Mouse (Mus musculus) forebrain, embryonic 11.5 days (tissue): ENCODE results near the gene Larp6. TPM values are rescaled to one million over a fixed set of nuclear protein-coding genes. Genes with fewer than 3 reads are reported as not detected.

Experiments used
- ATAC-seq: fragments of 200-750 bp; cut with Nextera tagmentation; replicated peaks from 2 replicates; pipeline ENCODE4 v1.8.0; 2017; ENCODE audit warnings: moderate TSS enrichment; ENCODE audit not compliant: low FRiP score
- DNase-seq: peaks from one replicate; pipeline ENCODE4 v3.0.0-alpha.2; 2017; ENCODE audit warnings: low spot score
- H3K27ac ChIP-seq: fragments of 300-500 bp; sonication (generic); 2 replicates; pipeline ENCODE4 v1.5.1; 2014; ENCODE audit warnings: low read depth, low read length
- H3K27me3 ChIP-seq: fragments of 300-500 bp; sonication (generic); 2 replicates; pipeline ENCODE4 v1.6.1; 2014; ENCODE audit warnings: mild to moderate bottlenecking, low read length, mixed read lengths; ENCODE audit not compliant: control insufficient read depth, insufficient read depth
- H3K36me3 ChIP-seq: fragments of 300-500 bp; sonication (generic); 2 replicates; pipeline ENCODE4 v1.6.1; 2014; ENCODE audit warnings: mild to moderate bottlenecking, low read length, moderate library complexity, mixed read lengths; ENCODE audit not compliant: control insufficient read depth, insufficient read depth
- H3K4me1 ChIP-seq: fragments of 300-500 bp; sonication (generic); replicated peaks from 2 replicates; pipeline ENCODE4 v1.6.1; 2014; ENCODE audit warnings: low read length, mixed read lengths; ENCODE audit not compliant: control insufficient read depth, insufficient read depth
- H3K4me2 ChIP-seq: fragments of 300-500 bp; sonication (generic); 2 replicates; pipeline ENCODE4 v1.6.1; 2014; ENCODE audit warnings: low read depth, mild to moderate bottlenecking, low read length, moderate library complexity, mixed read lengths; ENCODE audit not compliant: severe bottlenecking
- H3K4me3 ChIP-seq: fragments of 300-500 bp; sonication (generic); 2 replicates; pipeline ENCODE4 v1.5.1; 2014; ENCODE audit warnings: low read depth, low read length
- H3K9ac ChIP-seq: fragments of 300-500 bp; sonication (generic); 2 replicates; pipeline ENCODE4 v1.6.1; 2014; ENCODE audit warnings: low read length
- H3K9me3 ChIP-seq: fragments of 300-500 bp; sonication (generic); 2 replicates; pipeline ENCODE4 v1.6.1; 2016; ENCODE audit warnings: low read length, mixed read lengths; ENCODE audit not compliant: control insufficient read depth
- WGBS: fragments of 180-500 bp; shearing (Covaris S2); extraction: QIAGEN DNeasy Blood & Tissue Kit; methylation state at CpG from one replicate; pipeline ENCODE4 v1.1.7; 2014; 5-methylcytosine and 5-hydroxymethylcytosine counted together
- polyA plus RNA-seq: library from polyadenylated mRNA; unstranded; fragments of >200 nt; fragmentation: Nextera tagmentation; extraction: Ambion mirVana; gene quantifications from 2 replicates; pipeline ENCODE4 v1.2.1, GENCODE M21; 2014

Gene Larp6
- polyA plus RNA-seq, 1 experiment from 2014 or later = 1.4 TPM

DNA sequence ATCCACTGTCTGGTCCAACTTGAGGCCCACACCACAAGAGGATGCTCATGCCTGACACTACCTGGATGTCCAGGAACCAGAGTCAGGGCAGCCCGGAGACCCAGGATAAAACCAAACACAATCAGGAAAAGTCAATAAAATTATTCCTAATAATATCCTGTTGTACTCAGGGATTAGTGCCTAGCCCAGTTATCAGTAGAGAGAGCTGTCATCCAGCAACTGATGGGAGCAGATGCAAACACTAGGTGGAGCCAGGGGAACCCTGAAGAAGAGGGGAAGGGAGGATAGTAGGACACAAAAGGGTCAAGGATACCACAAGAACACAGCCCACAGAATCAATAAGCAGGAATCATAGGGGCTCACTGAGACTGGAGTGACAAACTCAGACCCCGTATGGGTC, 5.2 kb upstream of the Larp6 start:
- WGBS = 97% methylated on average over 2 of the region's 2 CpGs
- H3K27ac ChIP-seq = no peak overlapping the region
- DNase-seq = no peak
- H3K4me2 ChIP-seq = no peak overlapping the region
- H3K36me3 ChIP-seq = no peaks in the 10 kb centered on the region
- no peak overlapping the region for H3K9ac ChIP-seq
- H3K27me3 ChIP-seq = peaks cover 3% of the 10 kb centered on the region; the same call in 1 of the 2 replicates
- no peak for ATAC-seq
- no peak overlapping the region for H3K4me3 ChIP-seq
- H3K9me3 ChIP-seq = no peaks in the 10 kb centered on the region
- H3K4me1 ChIP-seq = no peaks in the 10 kb centered on the region; the same call in 1 of the 2 replicates

DNA sequence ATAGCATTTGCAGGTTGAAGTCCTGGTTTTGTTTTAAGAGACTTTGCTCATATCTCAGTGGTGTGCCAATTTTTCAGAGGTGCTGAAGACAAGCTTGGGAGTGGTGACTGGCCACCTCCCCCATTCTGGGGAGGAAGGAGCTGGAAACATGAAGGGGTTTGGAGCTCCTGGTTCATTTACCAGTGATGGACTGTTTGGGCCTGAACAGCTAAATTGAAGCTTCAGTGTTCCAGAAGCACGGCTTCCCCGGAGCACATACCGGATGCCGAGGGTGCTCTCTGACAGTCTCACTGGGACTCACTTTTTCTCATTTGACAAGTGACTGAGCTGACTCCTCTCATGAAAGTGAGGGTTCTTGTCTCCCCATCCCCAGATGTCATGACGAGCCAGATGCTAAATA, 4.2 kb upstream of the Larp6 start:
- H3K27me3 ChIP-seq = peaks cover 5% of the 10 kb centered on the region; the same call in 1 of the 2 replicates
- no peak overlapping the region for H3K4me2 ChIP-seq
- H3K9ac ChIP-seq = no peak overlapping the region
- ATAC-seq = no peak
- H3K4me3 ChIP-seq = no peak overlapping the region
- H3K9me3 ChIP-seq = no peaks in the 10 kb centered on the region
- 91% methylated on average over 5 of the region's 5 CpGs for whole genome bisulfite sequencing
- no peaks in the 10 kb centered on the region for H3K36me3 ChIP-seq
- DNase-seq = no peak
- H3K4me1 ChIP-seq = peaks cover 3% of the 10 kb centered on the region; the same call in 1 of the 2 replicates
- no peak overlapping the region for H3K27ac ChIP-seq

DNA sequence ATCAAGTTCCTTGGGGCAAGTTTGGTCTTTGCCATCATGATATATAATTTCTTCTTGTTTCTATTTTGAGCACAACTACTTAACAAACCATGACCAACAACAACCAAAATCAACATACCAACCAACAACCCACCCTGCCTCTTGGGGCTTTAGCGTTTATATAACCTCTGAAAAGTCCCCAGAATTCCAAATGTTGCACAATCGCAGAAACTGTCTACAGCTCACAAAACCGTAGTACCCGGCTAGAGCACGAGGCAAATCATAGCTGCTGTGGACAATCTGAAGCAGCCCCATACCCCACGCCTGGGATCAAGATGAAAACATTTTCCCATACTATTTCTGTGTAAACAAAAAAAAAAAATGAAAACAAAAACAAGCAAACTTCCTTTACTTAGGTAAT, 3.1 kb upstream of the Larp6 start:
- no peaks in the 10 kb centered on the region for H3K36me3 ChIP-seq
- no peak for ATAC-seq
- peaks cover 8% of the 10 kb centered on the region; the same call in 1 of the 2 replicates for H3K27me3 ChIP-seq
- 86% methylated on average over 6 of the region's 6 CpGs for WGBS
- H3K4me1 ChIP-seq = peaks cover 4% of the 10 kb centered on the region; the same call in 1 of the 2 replicates
- no peak overlapping the region for H3K9ac ChIP-seq
- H3K9me3 ChIP-seq = no peaks in the 10 kb centered on the region
- H3K27ac ChIP-seq = no peak overlapping the region
- no peak for DNase-seq
- H3K4me2 ChIP-seq = no peak overlapping the region
- no peak overlapping the region for H3K4me3 ChIP-seq

DNA sequence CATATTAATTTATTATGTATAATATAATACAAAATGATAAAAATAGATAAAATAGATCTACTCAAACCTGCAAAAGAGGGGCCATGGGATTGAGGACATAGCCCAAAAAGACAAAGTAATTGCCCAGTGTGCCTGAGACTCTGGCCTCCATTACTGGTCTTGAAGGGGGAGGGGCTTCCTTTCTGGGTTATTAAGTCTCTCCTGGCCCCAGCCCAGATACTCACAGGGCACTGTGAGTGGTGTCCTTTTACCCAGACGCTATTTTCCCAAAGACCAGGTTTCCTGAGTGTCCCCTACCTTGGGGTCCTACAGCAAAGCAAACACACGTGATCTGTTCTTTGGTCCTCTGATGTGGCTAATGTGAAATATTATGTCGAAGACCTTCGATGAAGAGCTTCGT, 778 bp upstream of the Larp6 start:
- 85% methylated on average over 5 of the region's 5 CpGs for WGBS
- Histone ChIP-seq H3K4me2 (no peak overlapping the region), H3K4me1 (peaks cover 4% of the 10 kb centered on the region; the same call in 1 of the 2 replicates), H3K27me3 (peaks cover 8% of the 10 kb centered on the region; the same call in 1 of the 2 replicates), H3K9me3 (no peaks in the 10 kb centered on the region), H3K4me3 (no peak overlapping the region), H3K9ac (no peak overlapping the region), H3K36me3 (no peaks in the 10 kb centered on the region), H3K27ac (no peak overlapping the region)
- DNase-seq = no peak
- no peak for ATAC-seq

DNA sequence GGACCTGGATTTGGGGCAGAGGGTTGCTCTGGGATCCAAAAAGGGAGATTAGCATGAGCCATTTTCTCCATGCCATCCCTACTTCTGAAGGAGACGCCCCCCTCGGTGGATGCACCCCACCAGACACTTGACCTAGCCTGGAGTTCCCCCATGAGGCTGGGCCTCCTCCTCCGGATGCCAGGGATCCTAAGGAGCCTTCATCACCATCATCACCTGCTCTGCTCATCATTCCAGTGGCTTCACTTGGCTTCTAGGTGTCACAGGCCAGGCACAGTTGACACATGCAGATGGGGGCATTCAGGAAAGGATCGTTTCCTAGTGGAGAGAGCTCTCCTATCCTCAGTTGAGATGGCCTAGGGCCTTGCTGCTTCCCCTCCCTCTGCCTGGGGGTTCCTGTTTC, 827 bp downstream of the Larp6 start:
- no peak overlapping the region for H3K27ac ChIP-seq
- no peaks in the 10 kb centered on the region for H3K9me3 ChIP-seq

DNA sequence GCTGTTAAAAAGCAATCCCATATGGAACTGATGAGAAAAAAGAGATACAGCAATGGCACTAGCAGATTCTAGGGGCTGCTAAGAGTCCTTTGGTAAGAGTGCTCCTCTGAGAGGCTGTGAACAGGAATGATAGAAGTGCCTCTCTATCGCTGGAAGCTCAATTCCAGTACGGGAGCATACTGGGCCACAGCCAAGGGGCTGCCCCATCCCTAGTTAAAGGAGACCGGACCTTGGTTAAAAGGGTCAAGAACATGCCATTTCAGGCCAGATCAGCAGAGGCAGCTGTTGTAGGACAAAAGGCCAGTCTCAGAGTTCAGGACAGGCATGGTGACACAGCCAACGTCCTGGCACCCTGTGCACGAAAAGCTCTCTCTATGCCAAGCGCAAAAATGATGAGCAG, 1.4 kb downstream of the Larp6 start:
- Histone ChIP-seq H3K27me3 (peaks cover 8% of the 10 kb centered on the region; the same call in 1 of the 2 replicates), H3K27ac (no peak overlapping the region), H3K4me1 (peaks cover 4% of the 10 kb centered on the region; the same call in 1 of the 2 replicates), H3K36me3 (no peaks in the 10 kb centered on the region), H3K4me2 (no peak overlapping the region), H3K9me3 (no peaks in the 10 kb centered on the region), H3K9ac (no peak overlapping the region), H3K4me3 (no peak overlapping the region)
- no peak for ATAC-seq
- DNase-seq = no peak
- WGBS = 85% methylated on average over 6 of the region's 6 CpGs

More for the DNA sequence above, 827 bp downstream of the Larp6 start:
- peak overlapping the region; percentile 56 for H3K4me3 ChIP-seq
- H3K4me1 ChIP-seq = peaks cover 4% of the 10 kb centered on the region; the same call in 1 of the 2 replicates
- no peaks in the 10 kb centered on the region for H3K36me3 ChIP-seq
- no peak overlapping the region; the same call in 1 of the 2 replicates for H3K9ac ChIP-seq
- WGBS = 35% methylated on average over 4 of the region's 4 CpGs
- DNase-seq = no peak
- no peak for ATAC-seq
- H3K4me2 ChIP-seq = peak overlapping the region; percentile 99
- H3K27me3 ChIP-seq = peaks cover 8% of the 10 kb centered on the region; the same call in 1 of the 2 replicates

DNA sequence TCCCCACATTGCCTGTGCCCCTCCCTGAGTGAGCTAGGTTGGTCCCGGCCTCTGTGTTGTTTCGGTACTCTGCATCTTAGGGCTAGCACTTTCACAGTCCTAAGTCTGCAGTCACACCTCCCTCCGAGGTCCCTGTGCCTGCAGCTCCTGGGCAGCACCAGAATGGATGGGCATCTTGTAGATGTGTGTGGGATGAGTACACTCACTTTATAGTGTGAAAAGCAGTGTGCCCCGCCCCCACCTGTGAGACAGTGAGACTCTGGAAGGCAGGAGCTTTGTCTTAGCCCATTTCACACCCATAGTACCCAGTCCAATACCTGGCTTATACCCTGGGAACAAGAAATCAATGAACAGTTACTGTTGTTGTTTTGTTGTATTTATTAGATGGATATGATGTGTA, 2.5 kb downstream of the Larp6 start:
- Histone ChIP-seq H3K4me3 (no peak overlapping the region), H3K27ac (no peak overlapping the region), H3K27me3 (peaks cover 8% of the 10 kb centered on the region; the same call in 1 of the 2 replicates), H3K4me2 (no peak overlapping the region), H3K36me3 (no peaks in the 10 kb centered on the region), H3K4me1 (peaks cover 4% of the 10 kb centered on the region; the same call in 1 of the 2 replicates), H3K9me3 (no peaks in the 10 kb centered on the region), H3K9ac (no peak overlapping the region)
- WGBS = 83% methylated on average over 4 of the region's 4 CpGs
- ATAC-seq (no peak), DNase-seq (no peak)

DNA sequence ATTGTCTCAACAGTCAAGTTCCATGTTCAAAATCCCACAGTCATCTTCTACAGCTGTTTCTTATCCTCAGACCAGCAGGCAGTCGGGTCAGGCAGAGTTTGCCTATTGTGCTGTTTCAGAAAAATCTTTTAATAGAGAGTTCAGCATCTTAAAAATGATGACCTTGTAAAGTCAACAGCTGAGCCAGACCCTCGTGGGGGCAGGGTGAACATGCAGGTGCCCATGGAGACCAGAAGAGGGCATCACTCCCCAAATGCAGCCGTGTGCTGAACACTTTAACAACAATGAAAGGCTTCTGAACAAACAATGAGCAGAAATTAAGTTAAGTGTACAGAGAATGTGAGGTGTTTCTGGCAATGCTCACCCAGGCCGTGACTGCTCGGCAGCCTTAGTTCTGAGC, 3.0 kb downstream of the Larp6 start:
- Histone ChIP-seq H3K9ac (no peak overlapping the region), H3K27ac (no peak overlapping the region), H3K9me3 (no peaks in the 10 kb centered on the region), H3K36me3 (no peaks in the 10 kb centered on the region), H3K4me2 (no peak overlapping the region), H3K4me1 (peaks cover 4% of the 10 kb centered on the region; the same call in 1 of the 2 replicates), H3K27me3 (peaks cover 8% of the 10 kb centered on the region; the same call in 1 of the 2 replicates), H3K4me3 (no peak overlapping the region)
- no peak for DNase-seq
- WGBS = 62% methylated on average over 5 of the region's 5 CpGs
- ATAC-seq = no peak

DNA sequence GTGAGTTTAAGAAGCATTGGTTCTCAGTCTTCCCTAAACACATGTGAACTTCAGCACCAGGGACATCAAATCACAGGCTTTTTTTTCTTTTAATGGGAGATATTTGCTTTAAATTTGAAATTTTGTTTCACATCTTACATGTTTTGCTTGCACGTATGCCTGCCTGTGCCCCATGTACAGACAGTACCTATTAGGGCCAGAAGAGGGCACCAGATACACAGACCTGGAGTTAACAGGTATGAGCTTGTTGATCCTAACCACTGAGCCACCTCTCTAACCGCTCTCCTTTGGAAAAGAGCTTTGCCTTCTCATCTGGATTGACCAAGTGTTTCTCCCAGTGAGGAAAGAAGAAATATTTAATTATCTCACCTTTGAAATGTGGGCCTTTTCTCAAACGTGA, 5.5 kb downstream of the Larp6 start:
- H3K4me2 ChIP-seq = no peak overlapping the region
- DNase-seq = peak; percentile 62
- H3K27me3 ChIP-seq = peaks cover 4% of the 10 kb centered on the region; the same call in 1 of the 2 replicates
- H3K9me3 ChIP-seq = no peaks in the 10 kb centered on the region
- ATAC-seq = no peak
- H3K9ac ChIP-seq = no peak overlapping the region
- H3K36me3 ChIP-seq = no peaks in the 10 kb centered on the region
- H3K4me1 ChIP-seq = peaks cover 4% of the 10 kb centered on the region; the same call in 1 of the 2 replicates
- no peak overlapping the region for H3K27ac ChIP-seq
- 64% methylated on average over 3 of the region's 3 CpGs for WGBS
- no peak overlapping the region for H3K4me3 ChIP-seq
